Mouse (Mus musculus): ENCODE data around the gene Rad51d. TPM values are rescaled to one million over a fixed set of nuclear protein-coding genes. Genes with fewer than 3 reads are reported as not detected.

The Rad51d gene
- total and polyA plus RNA-seq, 3 experiments, result 15.0 to 35.5 (median 33.3) TPM

DNA sequence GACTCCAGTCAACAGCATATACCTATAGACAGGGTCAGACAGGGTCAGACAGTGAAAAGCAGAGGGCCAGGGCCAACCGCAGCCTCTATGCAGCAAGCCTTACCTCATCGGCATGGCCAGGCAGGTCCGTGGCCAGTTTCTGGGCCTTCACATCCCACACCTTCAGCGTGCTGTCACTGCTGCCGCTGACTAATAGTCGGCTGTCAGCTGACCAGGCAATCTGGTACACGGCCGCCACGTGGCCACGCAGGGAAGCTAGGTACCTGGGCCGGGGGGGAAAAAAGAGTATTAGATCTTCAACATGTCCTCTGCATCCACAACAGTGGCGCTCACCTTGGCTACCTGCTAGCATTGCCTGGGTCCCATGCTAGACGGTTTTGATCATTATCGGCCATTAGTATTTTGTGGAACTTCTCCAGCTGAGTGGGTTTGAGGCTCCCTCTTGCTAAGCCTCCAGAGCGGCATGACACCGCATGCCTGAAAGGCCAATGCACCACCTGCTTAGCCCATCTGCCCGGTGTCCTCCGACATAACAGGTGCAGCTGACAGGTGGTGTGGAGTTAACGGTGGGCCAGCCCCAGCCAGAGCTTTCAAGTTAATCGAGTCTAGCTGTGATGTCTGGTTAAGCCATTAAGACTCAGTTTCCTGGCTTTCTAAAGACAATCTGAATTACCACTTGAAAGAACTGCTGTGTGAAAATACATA is 11.3 kb upstream of the Rad51d start:
- no peak for TF ChIP-seq RCOR1 (conservative IDR thresholded peaks at IDR 0.05; ENCODE audit: low read depth, low read length)
- no peak for TF ChIP-seq CHD1 (IDR thresholded peaks at IDR 0.05; ENCODE audit: low read depth, low read length)
- no peak for TF ChIP-seq PAX5 (IDR thresholded peaks at IDR 0.05; ENCODE audit: low read length)
- 0 out of 2 replicates have a peak, but pooled peaks have one; percentile 19 for TF ChIP-seq POLR2AphosphoS2 (IDR thresholded peaks at IDR 0.05; ENCODE audit: low read depth, low read length)
- peak; percentile 23; the same call in 1 of the 2 replicates for TF ChIP-seq POLR2A (IDR thresholded peaks at IDR 0.05; ENCODE audit: low read depth, low read length)
- no peak for TF ChIP-seq NRF1 (IDR thresholded peaks at IDR 0.05; ENCODE audit: low read depth, low read length)
- Histone ChIP-seq H3K4me2 (ENCODE audit: insufficient read depth, low read depth, poor library complexity, severe bottlenecking) (no peak overlapping the region), H3K9ac (ENCODE audit: insufficient read depth, low read depth) (no peak overlapping the region), H3K79me2 (replicated peaks; ENCODE audit: control insufficient read depth, extremely low read depth, insufficient read depth, poor library complexity, severe bottlenecking) (peaks cover 2% of the 10 kb centered on the region; the same call in 1 of the 2 replicates), H3K27ac (ENCODE audit: insufficient read depth, low read depth) (no peak overlapping the region), H3K9me3 (replicated peaks; ENCODE audit: low read length) (peaks cover 3% of the 10 kb centered on the region), H3K4me1 (ENCODE audit: control insufficient read depth in 1 of 2, insufficient read depth in 2 of 2) (peaks cover 0 to 20% of the 10 kb centered on the region in 2 experiments; a peak in 2 of 4 replicates), H3K27me3 (replicated peaks) (no peaks in the 10 kb centered on the region), H3K36me3 (replicated peaks in 1 of 2; ENCODE audit: control insufficient read depth in 1 of 2, insufficient read depth in 1 of 2, low read length in 1 of 2) (peaks cover 81 to 96% of the 10 kb centered on the region in 2 experiments), H3K4me3 (replicated peaks in 1 of 3; ENCODE audit: low read depth in 2 of 3, low read length in 2 of 3, poor library complexity in 1 of 3) (no peak overlapping the region)
- DNase-seq (ENCODE audit: extremely low read depth), result no peak
- dilution Hi-C loops (cut with MboI; ENCODE audit: extremely low pct_ligation_motif_present, extremely low pct_unique_long_range_greater_than_20kb, low sequenced_read_pairs), result no loop called here
- in situ Hi-C loops (cut with MboI; ENCODE audit: low pct_ligation_motif_present, low pct_unique_long_range_greater_than_20kb, low sequenced_read_pairs), result loop anchor here (25.0 kb wide), 2 partner anchors 286 to 511 kb away; partner anchors contain the start of genes Rasl10b, Slfn3 and Slfn4

DNA sequence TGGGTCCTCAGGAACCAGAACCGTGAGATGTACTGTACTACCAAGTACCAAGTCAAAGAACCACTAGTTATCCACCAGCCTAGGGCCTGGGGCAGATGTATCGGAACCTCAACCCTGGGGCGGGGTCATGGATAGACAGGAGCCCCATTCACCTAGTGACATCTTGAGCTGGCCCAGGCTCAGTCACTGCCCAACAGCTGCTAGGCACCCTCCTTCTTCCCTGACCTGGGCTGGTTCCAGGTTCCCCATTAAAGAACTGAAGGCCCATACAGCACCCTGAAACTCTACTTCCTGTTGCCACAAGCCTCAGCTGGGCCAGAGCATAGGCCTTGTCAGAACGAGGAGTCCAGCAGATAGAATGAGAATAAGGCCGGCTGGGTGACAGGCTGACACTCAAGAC is 9.3 kb upstream of the Rad51d start:
- H3K4me1 ChIP-seq (ENCODE audit: control insufficient read depth in 1 of 2, insufficient read depth in 2 of 2), result no peaks in the 10 kb centered on the region
- H3K27me3 ChIP-seq (replicated peaks), result no peaks in the 10 kb centered on the region
- in situ Hi-C loops (cut with MboI; ENCODE audit: low pct_ligation_motif_present, low pct_unique_long_range_greater_than_20kb, low sequenced_read_pairs) (loop anchor here (25.0 kb wide), 2 partner anchors 288 to 513 kb away; partner anchors contain the start of genes Rasl10b, Slfn3 and Slfn4), dilution Hi-C loops (cut with MboI; ENCODE audit: extremely low pct_ligation_motif_present, extremely low pct_unique_long_range_greater_than_20kb, low sequenced_read_pairs) (no loop called here)
- H3K4me3 ChIP-seq (replicated peaks in 1 of 3; ENCODE audit: low read depth in 2 of 3, low read length in 2 of 3, poor library complexity in 1 of 3), result no peak overlapping the region
- TF ChIP-seq PAX5 (IDR thresholded peaks at IDR 0.05; ENCODE audit: low read length), result no peak
- no peak for TF ChIP-seq USF1 (IDR thresholded peaks at IDR 0.05; ENCODE audit: low read depth, low read length)
- TF ChIP-seq POLR2A (IDR thresholded peaks at IDR 0.05; ENCODE audit: low read depth, low read length), result peak; percentile 31; the same call in 1 of the 2 replicates
- TF ChIP-seq POLR2AphosphoS2 (IDR thresholded peaks at IDR 0.05; ENCODE audit: low read depth, low read length), result peak; percentile 88; the same call in 1 of the 2 replicates
- no peak for TF ChIP-seq UBTF (IDR thresholded peaks at IDR 0.05; ENCODE audit: low read depth, low read length)
- TF ChIP-seq BHLHE40 (IDR thresholded peaks at IDR 0.05; ENCODE audit: low read depth, low read length), result no peak
- H3K27ac ChIP-seq (ENCODE audit: insufficient read depth, low read depth), result no peak overlapping the region
- no peaks in the 10 kb centered on the region for H3K79me2 ChIP-seq (replicated peaks; ENCODE audit: control insufficient read depth, extremely low read depth, insufficient read depth, poor library complexity, severe bottlenecking)
- H3K9ac ChIP-seq (ENCODE audit: insufficient read depth, low read depth), result no peak overlapping the region
- no peak overlapping the region for H3K4me2 ChIP-seq (ENCODE audit: insufficient read depth, low read depth, poor library complexity, severe bottlenecking)
- no peak for DNase-seq (ENCODE audit: extremely low read depth)
- H3K36me3 ChIP-seq (replicated peaks in 1 of 2; ENCODE audit: control insufficient read depth in 1 of 2, insufficient read depth in 1 of 2, low read length in 1 of 2), result peaks cover 62 to 76% of the 10 kb centered on the region in 2 experiments
- H3K9me3 ChIP-seq (replicated peaks; ENCODE audit: low read length), result peaks cover 7% of the 10 kb centered on the region

DNA sequence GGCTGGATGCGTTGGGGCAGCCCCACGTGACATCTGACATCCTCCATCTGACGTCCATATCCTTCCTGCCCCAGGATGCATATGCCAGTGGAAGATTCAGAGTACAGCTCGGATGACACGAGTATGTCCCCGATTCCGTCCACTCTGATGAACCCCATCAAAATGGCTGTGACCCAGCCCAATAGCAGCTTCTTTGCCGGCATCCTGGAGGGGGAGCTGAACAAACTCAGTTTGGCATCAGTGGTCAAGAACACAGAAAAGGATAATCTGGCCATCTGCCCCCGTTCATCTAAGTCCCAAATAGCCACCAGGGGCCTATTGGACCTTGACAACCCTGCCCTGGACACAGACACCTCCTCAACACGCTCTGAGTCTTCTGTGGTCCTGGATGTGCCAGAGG is 7.1 kb upstream of the Rad51d start:
- Histone ChIP-seq H3K79me2 (replicated peaks; ENCODE audit: control insufficient read depth, extremely low read depth, insufficient read depth, poor library complexity, severe bottlenecking) (no peaks in the 10 kb centered on the region), H3K27me3 (replicated peaks) (peaks cover 1% of the 10 kb centered on the region), H3K9me3 (replicated peaks; ENCODE audit: low read length) (peaks cover 7% of the 10 kb centered on the region), H3K4me1 (ENCODE audit: control insufficient read depth in 1 of 2, insufficient read depth in 2 of 2) (no peaks in the 10 kb centered on the region), H3K9ac (ENCODE audit: insufficient read depth, low read depth) (no peak overlapping the region), H3K4me3 (replicated peaks in 1 of 3; ENCODE audit: low read depth in 2 of 3, low read length in 2 of 3, poor library complexity in 1 of 3) (no peak overlapping the region), H3K27ac (ENCODE audit: insufficient read depth, low read depth) (no peak overlapping the region), H3K36me3 (replicated peaks in 1 of 2; ENCODE audit: control insufficient read depth in 1 of 2, insufficient read depth in 1 of 2, low read length in 1 of 2) (peaks cover 40 to 54% of the 10 kb centered on the region in 2 experiments), H3K4me2 (ENCODE audit: insufficient read depth, low read depth, poor library complexity, severe bottlenecking) (no peak overlapping the region)
- in situ Hi-C loops (cut with MboI; ENCODE audit: low pct_ligation_motif_present, low pct_unique_long_range_greater_than_20kb, low sequenced_read_pairs) (no loop called here), dilution Hi-C loops (cut with MboI; ENCODE audit: extremely low pct_ligation_motif_present, extremely low pct_unique_long_range_greater_than_20kb, low sequenced_read_pairs) (no loop called here)
- TF ChIP-seq MAFK (IDR thresholded peaks at IDR 0.05; ENCODE audit: insufficient replicate concordance, low read length), result no peak
- TF ChIP-seq IRF4 (IDR thresholded peaks at IDR 0.05; ENCODE audit: low read depth, low read length), result no peak
- DNase-seq (ENCODE audit: extremely low read depth), result no peak

Measured in CH12.LX (cell line).